Mouse (Mus musculus) lung, postnatal 4 days (tissue): ENCODE measurements around the gene Olfr69.
"Not testable (repeated sequence)": the region's sequence is repeated elsewhere in the genome, so short reads cannot be mapped to it uniquely, and the experiment has no call there.

ENCODE experiments used
- DNase-seq, 2 experiments: peaks; one replicate each; pipeline ENCODE4 v3.0.0; 2021

Olfr69 gene

DNA sequence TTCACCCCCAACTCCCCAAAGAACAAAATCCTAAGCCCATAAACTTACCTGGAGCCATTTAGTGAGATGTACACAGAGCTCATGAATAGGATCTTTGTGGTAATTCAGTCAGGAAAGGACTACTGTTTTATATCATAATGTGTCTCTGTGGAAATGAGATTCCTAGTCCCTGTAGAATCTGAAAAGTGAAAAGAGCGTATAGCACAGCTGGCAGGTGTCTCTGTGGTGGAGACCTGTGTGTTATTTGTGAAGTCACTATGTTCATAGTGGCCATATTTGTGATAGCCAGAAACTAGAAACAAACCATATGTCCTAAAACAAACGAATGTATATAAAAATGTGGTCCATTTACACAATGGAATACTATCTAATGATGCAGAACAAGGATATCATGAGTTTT is at the start of gene Olfr69:
TSS of gene Olfr69 (minus strand) at position 101 of the 400 bp plus-strand sequence.
- no peak for DNase-seq

- DNase-seq: not testable (repeated sequence)
These were observed 43.7 kb upstream of the Olfr69 start for GRCm38 (mm10) chr7:103815085-103815484.

- DNase-seq: no peak
These were observed 42.4 kb upstream of the Olfr69 start, which contains the start of gene Hbb-bt for GRCm38 (mm10) chr7:103813766-103814165. Gene Hbb-bt (minus strand): TSS chr7:103813996.

GRCm38 (mm10) chr7:103813152-103813551 is 41.8 kb upstream of the Olfr69 start:
- not testable (repeated sequence) for DNase-seq

DNA sequence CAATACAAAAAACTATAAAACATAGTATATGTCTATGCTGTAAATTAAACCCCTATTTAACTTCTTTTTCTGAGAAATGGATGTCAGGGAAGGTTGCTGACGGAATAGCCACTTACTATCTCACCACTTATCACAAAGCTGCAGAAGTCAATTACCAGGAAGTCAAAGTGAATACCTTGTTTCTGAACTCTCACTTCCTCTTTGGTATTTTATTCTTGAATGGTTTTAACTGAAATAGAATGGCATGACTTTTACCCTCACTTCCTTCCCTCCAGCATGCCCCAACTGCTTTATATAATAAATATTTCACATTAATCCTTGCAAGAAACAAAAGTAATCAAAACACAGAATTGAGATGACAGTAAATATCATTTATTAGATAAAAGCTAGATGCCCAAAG is 40.8 kb upstream of the Olfr69 start:
- DNase-seq: no peak

DNA sequence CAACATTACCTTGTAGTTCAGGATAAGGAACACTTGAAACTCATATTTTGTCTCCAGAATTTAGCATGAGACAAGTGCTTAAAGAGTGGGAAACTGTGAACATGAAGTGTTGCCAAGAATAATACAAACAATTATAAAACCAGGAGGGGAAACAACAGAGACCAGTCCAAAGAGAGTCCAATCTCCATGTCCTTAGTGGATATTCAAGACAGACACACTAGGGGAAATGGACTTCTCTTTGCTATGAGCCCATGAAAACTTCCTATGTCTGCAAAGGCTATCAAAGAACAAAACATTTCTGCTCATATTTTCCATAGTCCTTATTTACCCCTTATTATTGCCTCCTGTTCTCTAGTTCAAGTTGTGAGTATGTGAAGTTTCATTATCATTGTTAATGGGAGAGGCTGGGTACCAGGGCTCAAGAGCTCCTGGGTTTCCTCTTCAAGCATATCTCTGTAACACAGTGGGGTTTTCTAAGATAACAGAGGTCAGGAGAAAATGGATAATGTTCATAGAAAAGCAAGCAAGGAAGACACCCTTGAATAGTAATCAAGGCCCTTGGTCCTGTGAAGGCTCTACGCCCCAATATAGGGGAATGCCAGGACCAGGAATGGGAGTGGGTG is 39.9 kb upstream of the Olfr69 start:
- no peak for DNase-seq

DNA sequence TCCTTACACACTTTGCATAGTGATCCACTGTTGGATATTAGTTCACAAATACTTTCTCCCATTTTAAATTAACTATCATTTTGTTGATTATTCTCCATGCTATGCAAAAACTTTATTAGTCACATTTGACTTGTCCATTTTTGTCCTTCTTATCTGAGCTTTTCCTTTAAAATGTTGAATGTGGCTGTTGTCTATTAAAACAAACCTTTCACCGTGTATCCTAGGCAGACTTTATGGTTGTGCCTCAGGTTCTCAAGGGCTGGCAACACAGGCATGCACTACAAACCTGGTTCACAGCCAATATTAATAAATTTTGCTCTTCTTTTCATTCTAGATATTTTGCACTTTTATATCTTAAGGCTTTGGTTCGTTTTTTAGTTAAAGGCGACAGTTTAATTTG is 39.4 kb upstream of the Olfr69 start:
- no peak for DNase-seq

GRCm38 (mm10) chr7:103810296-103810695 is 38.9 kb upstream of the Olfr69 start:
- no peak for DNase-seq

GRCm38 (mm10) chr7:103809801-103810155 is 38.4 kb upstream of the Olfr69 start:
- DNase-seq: no peak

- DNase-seq: no peak
These were observed 37.8 kb upstream of the Olfr69 start for GRCm38 (mm10) chr7:103808971-103809800.

DNA sequence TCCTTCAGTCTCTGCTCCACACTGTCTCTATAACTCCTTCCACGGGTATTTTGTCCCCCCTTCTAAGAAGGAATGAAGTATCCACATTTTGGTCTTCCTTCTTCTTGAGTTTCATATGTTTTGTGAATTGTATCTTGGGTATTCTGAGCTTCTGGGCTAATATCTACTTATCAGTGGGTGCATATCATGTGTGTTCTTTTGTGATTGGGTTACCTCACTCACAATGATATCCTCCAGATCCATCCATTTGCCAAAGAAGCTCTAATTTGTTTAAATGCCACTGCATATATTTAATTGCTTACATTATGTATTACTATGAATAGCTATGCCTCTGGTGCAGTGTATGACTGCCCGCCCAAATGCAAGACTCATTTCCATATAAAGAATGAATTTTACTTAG is 36.7 kb upstream of the Olfr69 start:
- not testable (repeated sequence) for DNase-seq

DNA sequence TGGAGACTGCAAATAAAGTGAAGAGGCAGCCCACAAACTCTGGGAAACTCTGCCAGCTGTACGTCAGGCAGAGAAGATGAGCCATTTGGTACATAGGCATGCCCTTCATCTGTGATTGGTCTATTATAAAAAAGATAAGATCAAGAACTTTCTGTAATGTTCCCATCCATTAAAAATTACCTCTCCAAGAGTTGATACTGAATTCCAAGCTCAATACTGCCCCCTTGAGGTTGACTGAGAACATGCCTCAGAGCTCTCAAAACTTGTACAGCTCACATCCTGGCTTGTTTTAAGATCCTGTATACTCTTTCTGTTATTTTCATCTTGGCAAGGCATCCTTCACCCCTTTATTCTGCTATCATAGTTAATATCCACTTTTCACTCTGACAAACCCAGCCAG is 35.5 kb upstream of the Olfr69 start:
- no peak for DNase-seq

- no peak for DNase-seq
These were observed 21.4 kb upstream of the Olfr69 start for GRCm38 (mm10) chr7:103792669-103793388.

DNA sequence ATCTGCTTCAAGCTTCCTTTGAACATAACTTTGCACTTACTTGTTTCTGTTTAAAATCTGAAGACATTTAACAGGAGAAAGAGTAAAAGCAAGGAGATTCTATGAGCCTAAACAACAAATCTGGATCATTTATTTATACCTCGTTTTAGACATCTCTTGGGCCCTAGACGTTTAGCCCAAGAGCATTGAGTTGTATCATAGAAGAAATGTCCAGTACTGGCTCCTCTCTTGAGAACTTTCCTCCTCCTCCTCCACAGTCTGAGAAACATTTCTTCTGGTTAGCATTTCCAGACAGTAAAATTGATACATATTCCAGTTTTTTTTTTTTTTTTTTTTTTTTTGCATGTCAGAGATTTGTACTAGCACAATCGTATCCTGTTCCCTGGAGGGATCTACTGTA is 20.3 kb upstream of the Olfr69 start, which contains the start of gene Olfr67:
TSS of gene Olfr67 (minus strand) at position 101 of the 400 bp plus-strand sequence.
- no peak for DNase-seq

DNA sequence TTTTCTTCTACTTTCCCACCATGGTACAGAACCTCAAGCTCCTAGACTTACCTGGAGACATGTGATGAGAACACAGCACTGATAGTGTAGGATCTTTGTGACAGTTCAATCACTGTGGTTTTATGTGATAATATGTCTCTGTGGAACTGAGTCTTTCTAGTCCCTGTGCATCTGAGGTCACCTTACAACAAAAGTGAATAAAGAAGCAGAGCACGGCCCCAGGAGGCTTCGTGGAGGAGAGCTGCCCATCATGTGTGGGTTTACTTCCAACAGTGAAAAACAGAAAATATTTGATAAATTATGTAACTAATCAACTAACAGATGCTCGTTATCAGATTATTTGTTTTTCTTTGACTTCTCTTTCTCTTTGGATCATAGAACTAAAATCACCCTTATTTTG is 8.2 kb upstream of the Olfr69 start, which contains the start of gene Olfr68:
TSS of gene Olfr68 (minus strand) at position 101 of the 400 bp plus-strand sequence.
- no peak for DNase-seq

DNA sequence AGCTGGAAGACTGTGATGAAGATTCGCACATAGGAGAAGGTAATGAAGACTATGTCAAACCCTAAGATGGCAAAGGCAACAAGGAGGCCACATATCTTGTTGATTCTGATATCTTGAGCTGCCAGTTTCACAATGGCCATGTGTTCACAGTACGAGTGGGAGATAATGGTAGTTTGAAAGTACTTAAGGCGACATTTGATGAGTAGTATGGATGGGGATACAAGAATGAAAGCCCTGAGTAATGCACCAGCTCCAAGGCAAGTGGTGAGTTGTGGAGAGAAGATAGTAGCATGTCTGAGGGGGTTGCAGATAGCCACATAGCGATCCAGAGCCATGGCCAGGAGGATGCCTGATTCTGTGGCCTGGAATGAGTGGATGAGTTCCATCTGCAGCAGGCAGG is 6.3 kb upstream of the Olfr69 start:
- not testable (repeated sequence) for DNase-seq

DNA sequence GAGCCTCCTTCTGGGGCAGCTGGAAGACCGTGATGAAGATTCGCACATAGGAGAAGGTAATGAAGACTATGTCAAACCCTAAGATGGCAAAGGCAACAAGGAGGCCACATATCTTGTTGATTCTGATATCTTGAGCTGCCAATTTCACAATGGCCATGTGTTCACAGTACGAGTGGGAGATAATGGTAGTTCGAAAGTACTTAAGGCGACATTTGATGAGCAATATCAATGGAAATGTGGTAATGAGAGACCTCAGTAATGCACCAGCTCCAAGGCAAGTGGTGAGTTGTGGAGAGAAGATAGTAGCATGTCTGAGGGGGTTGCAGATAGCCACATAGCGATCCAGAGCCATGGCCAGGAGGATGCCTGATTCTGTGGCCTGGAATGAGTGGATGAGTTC is 3.7 kb downstream of the Olfr69 start:
- DNase-seq: not testable (repeated sequence)

DNA sequence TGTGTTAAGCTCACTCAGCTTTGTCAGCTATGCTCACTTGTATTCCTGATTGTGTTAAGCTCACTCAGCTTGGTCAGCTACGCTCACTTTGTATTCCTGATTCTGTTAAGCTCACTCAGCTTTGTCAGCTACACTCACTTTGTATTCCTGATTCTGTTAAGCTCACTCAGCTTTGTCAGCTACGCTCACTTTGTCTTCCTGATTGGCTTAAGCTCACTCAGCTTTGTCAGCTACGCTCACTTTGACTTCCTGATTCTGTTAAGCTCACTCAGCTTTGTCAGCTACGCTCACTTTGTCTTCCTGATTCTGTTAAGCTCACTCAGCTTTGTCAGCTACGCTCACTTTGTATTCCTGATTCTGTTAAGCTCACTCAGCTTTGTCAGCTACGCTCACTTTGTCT is 9.2 kb downstream of the Olfr69 start:
- not testable (repeated sequence) for DNase-seq

GRCm38 (mm10) chr7:103757233-103757632 is 14.2 kb downstream of the Olfr69 start, which contains the start of gene Olfr630:
Gene Olfr630 (minus strand): TSS chr7:103757333.
- DNase-seq: no peak

DNA sequence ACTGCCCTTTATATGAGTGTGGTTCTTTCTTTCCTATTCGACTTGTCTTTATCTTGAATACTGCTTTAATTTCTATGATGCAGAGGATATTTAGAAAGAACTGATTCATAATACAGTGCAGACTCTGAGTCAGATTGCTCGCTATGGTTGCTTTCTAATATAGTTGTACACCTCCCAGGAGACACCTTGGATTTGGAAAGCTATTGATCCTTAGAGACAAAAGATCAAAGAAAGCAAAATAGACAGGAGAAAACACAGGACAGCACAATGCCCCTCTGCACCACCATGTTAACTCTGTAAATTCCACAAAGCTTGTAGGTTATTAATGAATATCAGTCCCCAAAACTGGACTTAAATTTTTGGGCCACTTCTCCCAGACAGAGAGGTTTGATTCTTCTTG is 26.6 kb downstream of the Olfr69 start, which contains the start of gene Olfr629:
TSS of gene Olfr629 (minus strand) at position 101 of the 400 bp plus-strand sequence.
- DNase-seq: no peak

- DNase-seq: no peak
These were observed 41.3 kb downstream of the Olfr69 start, which contains the start of gene Olfr628 for GRCm38 (mm10) chr7:103730074-103730473. Gene Olfr628 (plus strand): TSS chr7:103730374.

DNA sequence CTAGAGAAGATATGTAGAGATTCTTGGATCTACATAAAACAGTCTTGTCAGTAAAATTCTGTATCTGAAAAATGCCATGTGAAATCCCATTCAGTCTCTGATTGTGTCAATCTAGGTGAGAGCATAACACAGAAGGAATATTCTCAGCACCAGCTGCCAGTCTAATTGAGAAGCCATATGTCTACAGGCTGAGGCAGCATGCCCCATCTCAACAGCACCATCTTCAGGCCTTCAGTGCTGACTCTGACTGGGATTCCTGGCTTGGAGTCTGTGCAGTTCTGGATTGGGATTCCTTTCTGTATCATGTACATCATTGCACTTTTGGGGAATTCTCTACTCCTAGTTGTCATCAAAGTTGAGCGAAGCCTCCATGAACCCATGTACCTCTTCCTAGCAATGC is 55.0 kb downstream of the Olfr69 start:
- not testable (repeated sequence) for DNase-seq
